Mouse (Mus musculus) MEL (cell line): Measurements from ENCODE around the gene Krt23. TPM values are rescaled to one million over a fixed set of nuclear protein-coding genes. Genes with fewer than 3 reads are reported as not detected.

ENCODE experiments used
- DNase-seq: peaks from one replicate; pipeline ENCODE4 v3.0.0; 2011; ENCODE audit warnings: low read depth, low spot score
- H3K27ac ChIP-seq: 2 replicates; pipeline ENCODE4 v1.5.1; 2012; ENCODE audit warnings: low read depth, mild to moderate bottlenecking, control low read depth, low read length, moderate library complexity; ENCODE audit not compliant: control insufficient read depth
- H3K27me3 ChIP-seq, 2 experiments: fragments of 150-350 bp in 1 of 2; sonication (generic) in 1 of 2; 2 replicates each; pipeline ENCODE4 v1.6.1; 2012; ENCODE audit warnings: low read length in 2 of 2, mild to moderate bottlenecking in 2 of 2, improper control_type of control experiment in 1 of 2, moderate library complexity in 1 of 2; ENCODE audit not compliant: insufficient read depth in 2 of 2, control insufficient read depth in 1 of 2
- H3K36me3 ChIP-seq, 2 experiments: 2 replicates each; pipeline ENCODE4 v1.6.1; 2012 to 2014; ENCODE audit warnings: low read length in 2 of 2, improper control_type of control experiment in 1 of 2, inconsistent platforms in 1 of 2, mild to moderate bottlenecking in 1 of 2; ENCODE audit not compliant: insufficient read depth in 2 of 2, control insufficient read depth in 1 of 2
- H3K4me1 ChIP-seq, 2 experiments: fragments of 150-350 bp in 1 of 2; sonication (generic) in 1 of 2; 2 replicates each; pipeline ENCODE4 v1.6.1; 2012; ENCODE audit warnings: low read length in 2 of 2, improper control_type of control experiment in 1 of 2, mild to moderate bottlenecking in 1 of 2; ENCODE audit not compliant: insufficient read depth in 2 of 2, control insufficient read depth in 1 of 2
- H3K4me3 ChIP-seq, 2 experiments: fragments of 150-350 bp in 1 of 2; sonication (generic) in 1 of 2; 2 replicates each; pipeline ENCODE4 v1.5.1; 2012; ENCODE audit warnings: low read depth in 2 of 2, low read length in 2 of 2, mild to moderate bottlenecking in 2 of 2, moderate library complexity in 2 of 2, control low read depth in 1 of 2, improper control_type of control experiment in 1 of 2; ENCODE audit not compliant: control insufficient read depth in 1 of 2, insufficient read depth in 1 of 2
- H3K79me2 ChIP-seq: 2 replicates; pipeline ENCODE4 v1.6.1; 2012; ENCODE audit warnings: mild to moderate bottlenecking, low read length, moderate library complexity; ENCODE audit not compliant: control insufficient read depth, poor library complexity, insufficient read depth
- H3K9ac ChIP-seq: 2 replicates; pipeline ENCODE4 v1.6.1; 2012; ENCODE audit warnings: low read depth, mild to moderate bottlenecking, control low read depth, low read length, moderate library complexity; ENCODE audit not compliant: control insufficient read depth, poor library complexity, severe bottlenecking
- H3K9me3 ChIP-seq: fragments of 150-350 bp; sonication (generic); replicated peaks from 2 replicates; pipeline ENCODE4 v1.6.1; 2012; ENCODE audit warnings: mild to moderate bottlenecking, low read length, improper control_type of control experiment, moderate library complexity; ENCODE audit not compliant: insufficient read depth
- BHLHE40 ChIP-seq: IDR thresholded peaks from 2 replicates; pipeline ENCODE4 v1.6.1; 2012; ENCODE audit warnings: low read depth, mild to moderate bottlenecking, inconsistent platforms, low read length, improper control_type of control experiment, borderline replicate concordance
- E2F4 ChIP-seq: IDR thresholded peaks from 2 replicates; pipeline ENCODE4 v1.6.1; 2011; ENCODE audit warnings: low read depth, low read length, improper control_type of control experiment, borderline replicate concordance
- EP300 ChIP-seq, 2 experiments: IDR thresholded peaks; 2 replicates each; pipeline ENCODE4 v1.6.1; 2011; ENCODE audit warnings: improper control_type of control experiment in 2 of 2, low read length in 2 of 2, low read depth in 1 of 2, mild to moderate bottlenecking in 1 of 2
- ETS1 ChIP-seq: IDR thresholded peaks from 2 replicates; pipeline ENCODE4 v1.6.1; 2012; ENCODE audit warnings: low read depth, mild to moderate bottlenecking, inconsistent platforms, low read length, improper control_type of control experiment, moderate library complexity
- HCFC1 ChIP-seq: IDR thresholded peaks from 2 replicates; pipeline ENCODE4 v1.6.1; 2012; ENCODE audit warnings: low read depth, mild to moderate bottlenecking, inconsistent platforms, low read length, improper control_type of control experiment, moderate library complexity
- JUND ChIP-seq: IDR thresholded peaks from 2 replicates; pipeline ENCODE4 v1.6.1; 2011; ENCODE audit warnings: low read depth, mild to moderate bottlenecking, improper control_type of control experiment, low read length
- KAT2A ChIP-seq: conservative IDR thresholded peaks from 2 replicates; pipeline ENCODE4 v1.6.1; 2012; ENCODE audit warnings: low read depth, low read length, improper control_type of control experiment, inconsistent platforms
- MAFK ChIP-seq: IDR thresholded peaks from 2 replicates; pipeline ENCODE4 v1.6.1; 2011; ENCODE audit warnings: low read depth, mild to moderate bottlenecking, low read length, improper control_type of control experiment, borderline replicate concordance
- MAX ChIP-seq: IDR thresholded peaks from 2 replicates; pipeline ENCODE4 v1.6.1; 2011; ENCODE audit warnings: low read length, improper control_type of control experiment
- MAZ ChIP-seq: IDR thresholded peaks from 2 replicates; pipeline ENCODE4 v1.6.1; 2012; ENCODE audit warnings: low read depth, mild to moderate bottlenecking, inconsistent platforms, low read length, improper control_type of control experiment
- MEF2A ChIP-seq: IDR thresholded peaks from 2 replicates; pipeline ENCODE4 v1.6.1; 2014; ENCODE audit warnings: low read depth, mild to moderate bottlenecking, inconsistent platforms, low read length, improper control_type of control experiment; ENCODE audit not compliant: poor library complexity, insufficient replicate concordance, severe bottlenecking; ENCODE audit errors: extremely low read depth
- MXI1 ChIP-seq: IDR thresholded peaks from 2 replicates; pipeline ENCODE4 v1.6.1; 2011; ENCODE audit warnings: mild to moderate bottlenecking, low read depth, low read length, improper control_type of control experiment
- MYC ChIP-seq: IDR thresholded peaks from 2 replicates; pipeline ENCODE4 v1.6.1; 2011; ENCODE audit warnings: low read depth, mild to moderate bottlenecking, low read length, improper control_type of control experiment, moderate library complexity
- NRF1 ChIP-seq: IDR thresholded peaks from 2 replicates; pipeline ENCODE4 v1.6.1; 2014; ENCODE audit warnings: low read depth, mild to moderate bottlenecking, inconsistent platforms, low read length, improper control_type of control experiment, moderate library complexity; ENCODE audit not compliant: poor library complexity, insufficient read depth, severe bottlenecking
- RAD21 ChIP-seq: IDR thresholded peaks from 2 replicates; pipeline ENCODE4 v1.6.1; 2011; ENCODE audit warnings: mild to moderate bottlenecking, low read depth, low read length, improper control_type of control experiment
- SIN3A ChIP-seq: IDR thresholded peaks from 2 replicates; pipeline ENCODE4 v1.6.1; 2012; ENCODE audit warnings: low read length, improper control_type of control experiment, inconsistent platforms
- SMC3 ChIP-seq: IDR thresholded peaks from 2 replicates; pipeline ENCODE4 v1.6.1; 2011; ENCODE audit warnings: low read depth, low read length, improper control_type of control experiment
- TCF12 ChIP-seq: IDR thresholded peaks from 2 replicates; pipeline ENCODE4 v1.6.1; 2014; ENCODE audit warnings: low read depth, mild to moderate bottlenecking, inconsistent platforms, low read length, improper control_type of control experiment, moderate library complexity
- UBTF ChIP-seq: IDR thresholded peaks from 2 replicates; pipeline ENCODE4 v1.6.1; 2012; ENCODE audit warnings: low read depth, mild to moderate bottlenecking, inconsistent platforms, low read length, improper control_type of control experiment, moderate library complexity, borderline replicate concordance; ENCODE audit not compliant: insufficient read depth
- ZMIZ1 ChIP-seq: IDR thresholded peaks from 2 replicates; pipeline ENCODE4 v1.6.1; 2012; ENCODE audit warnings: low read depth, mild to moderate bottlenecking, inconsistent platforms, low read length, improper control_type of control experiment, moderate library complexity
- polyA plus RNA-seq, 2 experiments: library from polyadenylated mRNA; stranded (reverse) in 1 of 2; unstranded in 1 of 2; fragments of >175 nt in 1 of 2; fragments of >200 nt in 1 of 2; gene quantifications; 2 replicates each; pipeline versions ENCODE4 v1.2.1 to v1.2.4; 2012; ENCODE audit warnings: low replicate concordance in 2 of 2, low read depth in 1 of 2; ENCODE audit not compliant: insufficient read length in 2 of 2, insufficient read depth in 1 of 2, missing spikeins in 1 of 2
- total RNA-seq: library from RNA; depleted of rRNA; stranded (reverse); fragments of 300-350 nt; gene quantifications from 2 replicates; pipeline ENCODE4 v1.2.3, GENCODE M21; 2012

The Krt23 gene
- total and polyA plus RNA-seq, 3 experiments = not detected

DNA sequence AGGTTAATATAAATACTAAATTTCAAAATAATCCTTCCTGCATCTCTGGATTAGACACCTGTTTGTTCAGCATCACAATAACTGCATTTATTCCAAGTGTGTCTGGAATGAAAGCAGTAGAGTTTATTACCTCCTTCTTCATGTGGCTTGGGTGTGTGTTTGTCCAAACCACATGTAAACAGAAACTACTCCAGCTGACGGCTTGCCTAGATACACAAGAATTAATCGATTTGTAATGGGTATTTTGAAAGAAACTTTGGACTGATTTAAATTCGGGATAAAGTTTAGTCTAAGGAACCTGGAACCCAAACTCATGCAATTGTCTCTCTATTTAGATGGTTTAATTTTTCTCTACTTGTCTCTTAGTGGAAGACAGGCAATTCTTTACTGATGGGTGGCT is 18.0 kb downstream of the Krt23 start:
- Histone ChIP-seq H3K27ac (no peak overlapping the region), H3K9me3 (no peaks in the 10 kb centered on the region), H3K79me2 (no peaks in the 10 kb centered on the region), H3K27me3 (no peaks in the 10 kb centered on the region), H3K4me1 (no peaks in the 10 kb centered on the region), H3K9ac (no peak overlapping the region), H3K4me3 (no peak overlapping the region), H3K36me3 (no peaks in the 10 kb centered on the region)
- no peak for DNase-seq
- TF ChIP-seq BHLHE40 (no peak), EP300 (IDR thresholded peaks at IDR 0.05; ENCODE audit: low read depth in 1 of 2, low read length in 2 of 2) (no peak), JUND (no peak), ETS1 (no peak), ZMIZ1 (no peak), MAZ (no peak), RAD21 (no peak), NRF1 (no peak), MAFK (no peak), KAT2A (no peak), MEF2A (no peak), SIN3A (no peak), MAX (no peak), MXI1 (no peak), UBTF (no peak)

DNA sequence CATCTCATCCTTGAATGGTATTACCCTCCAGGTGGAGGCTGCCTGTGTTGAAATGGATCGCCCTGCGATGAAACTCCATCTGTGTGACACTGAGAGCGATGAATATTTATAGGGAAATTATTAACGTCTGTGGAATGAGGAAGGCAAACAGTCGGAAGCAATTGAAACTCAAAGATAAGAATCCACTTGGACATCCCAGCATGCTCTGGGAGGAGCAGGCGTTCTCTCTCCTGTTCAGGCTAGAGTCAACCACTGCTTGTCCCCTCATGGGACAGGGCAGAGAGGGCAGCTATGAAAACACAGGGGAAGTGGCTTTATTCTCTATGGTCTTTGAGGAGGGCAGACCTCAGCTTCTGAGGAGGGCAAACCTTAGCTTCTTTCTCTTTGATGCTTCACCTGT is 19.5 kb downstream of the Krt23 start:
- no peaks in the 10 kb centered on the region for H3K36me3 ChIP-seq
- H3K4me3 ChIP-seq = no peak overlapping the region
- no peaks in the 10 kb centered on the region for H3K4me1 ChIP-seq
- no peak for DNase-seq
- H3K9me3 ChIP-seq = no peaks in the 10 kb centered on the region
- no peaks in the 10 kb centered on the region for H3K79me2 ChIP-seq
- TF ChIP-seq MAX (no peak), MYC (no peak), HCFC1 (no peak), MXI1 (no peak), SMC3 (no peak), TCF12 (no peak), E2F4 (no peak)
- H3K27me3 ChIP-seq = no peaks in the 10 kb centered on the region
- H3K9ac ChIP-seq = no peak overlapping the region
- H3K27ac ChIP-seq = no peak overlapping the region
